In the genomic region with DNA sequence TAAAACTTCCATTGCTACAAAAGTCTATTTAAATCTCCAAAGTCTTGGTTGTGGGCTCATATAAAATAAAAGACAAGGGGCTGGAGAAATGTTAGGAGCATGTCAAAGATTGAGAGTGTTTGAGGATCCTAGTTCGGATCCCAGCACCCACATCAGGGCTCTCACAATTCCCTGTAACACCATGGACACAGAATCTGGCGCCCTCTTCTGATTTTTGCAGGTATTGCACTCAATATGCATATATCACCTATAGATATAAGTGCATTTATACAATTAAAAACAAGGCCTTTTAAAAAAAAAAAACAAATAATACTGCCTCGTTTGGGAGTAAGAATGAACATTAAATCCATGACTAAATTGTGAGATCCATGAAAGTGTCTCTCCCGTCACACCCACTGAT, we compare ENCODE assay signal across 20 mouse cellular contexts. TPM values are rescaled to one million over a fixed set of nuclear protein-coding genes. Genes with fewer than 3 reads are reported as not detected.
DNase-seq lines count a peak whose midpoint lies in the region; ATAC-seq and TF ChIP-seq lines count a peak whose summit lies in the region.
"Had no signal": no experiment of that assay in that cellular context is flagged by ENCODE, and none has a peak within 500 bp of the region (broad histone marks: within the 10 kb centered on the region; RNA-seq: fewer than 3 reads in every experiment).

No protein-coding gene starts in this region.

- H3K4me1 ChIP-seq in forebrain, postnatal 0 days (ENCODE audit: insufficient read depth) = no peaks in the 10 kb centered on the region
- H3K4me1 ChIP-seq in forebrain, embryonic 16.5 days (replicated peaks; ENCODE audit: control insufficient read depth, insufficient read depth, low read length) = peaks cover 4% of the 10 kb centered on the region; the same call in 1 of the 2 replicates
- peaks cover 5% of the 10 kb centered on the region for H3K4me1 ChIP-seq in midbrain, embryonic 15.5 days
- H3K4me1 ChIP-seq: forebrain, embryonic 12.5 days; liver, embryonic 15.5 days had no signal

- H3K4me2 ChIP-seq in forebrain, postnatal 0 days (ENCODE audit: low read depth) = no peak overlapping the region
- no peak overlapping the region for H3K4me2 ChIP-seq in forebrain, embryonic 16.5 days (ENCODE audit: low read length)
- H3K4me2 ChIP-seq in midbrain, embryonic 15.5 days = no peak overlapping the region
- H3K4me2 ChIP-seq: forebrain, embryonic 12.5 days; heart, embryonic 13.5 days; liver, embryonic 15.5 days; neural tube, embryonic 15.5 days had no signal

- DNase-seq in forebrain, postnatal 0 days = no peak
- no peak for DNase-seq in left cerebral cortex, adult 2 months (ENCODE audit: extremely low spot score in 1 of 2, low spot score in 2 of 2)
- DNase-seq in left cerebral cortex, postnatal 4 days = no peak
- peak; percentile 28 for DNase-seq in thymus, postnatal 4 days
- no peak for DNase-seq in thymus, postnatal 25 days
- DNase-seq: adrenal gland, postnatal 36 days; cerebellum, adult 9-10 months; heart, postnatal 36 days; lung, postnatal 4 days; right cerebral cortex, postnatal 4 days; thymus, adult 2 months had no signal

- H3K27ac ChIP-seq in forebrain, postnatal 0 days (ENCODE audit: low read depth, low read length) = no peak overlapping the region
- no peak overlapping the region for H3K27ac ChIP-seq in forebrain, embryonic 16.5 days (ENCODE audit: low read length)
- no peak overlapping the region for H3K27ac ChIP-seq in left cerebral cortex, adult 2 months
- H3K27ac ChIP-seq in midbrain, embryonic 15.5 days = no peak overlapping the region
- H3K27ac ChIP-seq: forebrain, embryonic 12.5 days; heart, embryonic 13.5 days; liver, embryonic 15.5 days; midbrain, embryonic 10.5 days; neural tube, embryonic 15.5 days had no signal

- H3K9ac ChIP-seq in forebrain, postnatal 0 days = no peak overlapping the region
- H3K9ac ChIP-seq in forebrain, embryonic 16.5 days (replicated peaks; ENCODE audit: low read depth, low read length) = no peak overlapping the region
- H3K9ac ChIP-seq in midbrain, embryonic 15.5 days = no peak overlapping the region
- H3K9ac ChIP-seq: forebrain, embryonic 12.5 days; heart, embryonic 13.5 days; liver, embryonic 15.5 days; neural tube, embryonic 15.5 days had no signal

- no peaks in the 10 kb centered on the region for H3K27me3 ChIP-seq in forebrain, postnatal 0 days (ENCODE audit: insufficient read depth, low read length)
- H3K27me3 ChIP-seq in forebrain, embryonic 16.5 days (replicated peaks; ENCODE audit: control insufficient read depth, insufficient read depth, low read length) = no peaks in the 10 kb centered on the region
- no peaks in the 10 kb centered on the region for H3K27me3 ChIP-seq in midbrain, embryonic 15.5 days (replicated peaks)
- H3K27me3 ChIP-seq: heart, embryonic 13.5 days; liver, embryonic 15.5 days; neural tube, embryonic 15.5 days had no signal

- peak; percentile 36; the same call in 1 of the 2 replicates for TF ChIP-seq CTCF in forebrain, postnatal 0 days (IDR thresholded peaks at IDR 0.05; ENCODE audit: low read depth)
- TF ChIP-seq CTCF in left cerebral cortex, adult 2 months (IDR thresholded peaks at IDR 0.05) = peak; percentile 34

- no peaks in the 10 kb centered on the region for H3K36me3 ChIP-seq in forebrain, postnatal 0 days (ENCODE audit: insufficient read depth)
- H3K36me3 ChIP-seq in forebrain, embryonic 16.5 days (ENCODE audit: control insufficient read depth, insufficient read depth) = no peaks in the 10 kb centered on the region
- H3K36me3 ChIP-seq in midbrain, embryonic 15.5 days (replicated peaks) = no peaks in the 10 kb centered on the region
- H3K36me3 ChIP-seq: forebrain, embryonic 12.5 days; heart, embryonic 13.5 days; liver, embryonic 15.5 days; midbrain, embryonic 10.5 days; neural tube, embryonic 15.5 days had no signal

- no peak overlapping the region for H3K4me3 ChIP-seq in forebrain, postnatal 0 days (ENCODE audit: low read depth, low read length)
- H3K4me3 ChIP-seq in forebrain, embryonic 16.5 days (replicated peaks; ENCODE audit: low read length) = no peak overlapping the region
- no peak overlapping the region for H3K4me3 ChIP-seq in left cerebral cortex, adult 2 months
- no peak overlapping the region for H3K4me3 ChIP-seq in midbrain, embryonic 15.5 days
- H3K4me3 ChIP-seq: forebrain, embryonic 12.5 days; heart, embryonic 13.5 days; liver, embryonic 15.5 days; midbrain, embryonic 10.5 days; neural tube, embryonic 15.5 days had no signal

- no peak for ATAC-seq in forebrain, postnatal 0 days
- no peak for ATAC-seq in forebrain, embryonic 16.5 days
- no peak for ATAC-seq in midbrain, embryonic 15.5 days (replicated peaks)
- ATAC-seq: hindbrain, embryonic 16.5 days; Patski had no signal

- intact Hi-C loops in left cerebral cortex, adult 2 months (cut with DNase I) = loop anchor here (5.0 to 10.0 kb wide), 4 partner anchors 156 to 1311 kb away; no protein-coding TSS in a partner anchor
- intact Hi-C loops in left cerebral cortex, postnatal 4 days (cut with DNase I) = loop anchor here (5.0 to 10.0 kb wide), 2 partner anchors 154 to 451 kb away; no protein-coding TSS in a partner anchor

- WGBS in forebrain, postnatal 0 days = 77% methylated on average over 4 of the region's 4 CpGs
- 75% methylated on average over 4 of the region's 4 CpGs for WGBS in forebrain, embryonic 16.5 days
- WGBS in midbrain, embryonic 15.5 days = 79% methylated on average over 4 of the region's 4 CpGs

- H3K9me3 ChIP-seq in forebrain, postnatal 0 days (ENCODE audit: low read length) = no peaks in the 10 kb centered on the region
- no peaks in the 10 kb centered on the region for H3K9me3 ChIP-seq in forebrain, embryonic 16.5 days (ENCODE audit: control insufficient read depth, low read length)
- no peaks in the 10 kb centered on the region for H3K9me3 ChIP-seq in midbrain, embryonic 15.5 days
- H3K9me3 ChIP-seq: forebrain, embryonic 12.5 days; liver, embryonic 15.5 days; midbrain, embryonic 10.5 days; neural tube, embryonic 15.5 days had no signal

RNA-seq across cellular contexts. Expression of a gene that starts 49.7 kb away (rescaled TPM):
- total RNA-seq in forebrain, postnatal 0 days (2014; rRNA removed) = 43.6 and 43.7 TPM in 2 replicates
- 51.0 and 61.0 TPM in 2 replicates for polyA plus RNA-seq in forebrain, postnatal 0 days (2015; fragmentation: Nextera tagmentation; extraction: Ambion mirVana)
- 111 TPM in 2 replicates for polyA plus RNA-seq in forebrain, embryonic 16.5 days (2015; fragmentation: Nextera tagmentation; extraction: Ambion mirVana)
- total RNA-seq in left cerebral cortex, adult 2 months (2021) = 10 to 100 TPM; 30.2 to 32.0 TPM
- total RNA-seq in left cerebral cortex, postnatal 4 days (2021) = 10 to 100 TPM; 38.7 to 38.9 TPM
- polyA plus RNA-seq in midbrain, embryonic 15.5 days (2015; fragmentation: Nextera tagmentation; extraction: Ambion mirVana) = 93.0 and 94.3 TPM in 2 replicates

RNA-seq across cellular contexts. Expression of a gene that starts 49.8 kb away (rescaled TPM):
- total RNA-seq in forebrain, postnatal 0 days (2014; rRNA removed) = 40.7 and 49.9 TPM in 2 replicates
- 33.2 and 52.9 TPM in 2 replicates for polyA plus RNA-seq in forebrain, postnatal 0 days (2015; fragmentation: Nextera tagmentation; extraction: Ambion mirVana)
- 63.8 and 72.7 TPM in 2 replicates for polyA plus RNA-seq in forebrain, embryonic 16.5 days (2015; fragmentation: Nextera tagmentation; extraction: Ambion mirVana)
- total RNA-seq in left cerebral cortex, adult 2 months (2021) = 10 to 100 TPM; 20.4 to 24.9 TPM
- 10 to 100 TPM; 41.1 to 44.3 TPM for total RNA-seq in left cerebral cortex, postnatal 4 days (2021)
- 57.5 and 64.8 TPM in 2 replicates for polyA plus RNA-seq in midbrain, embryonic 15.5 days (2015; fragmentation: Nextera tagmentation; extraction: Ambion mirVana)
